Mouse (Mus musculus) midbrain, postnatal 0 days (tissue): ENCODE data around the gene Zfp385a. TPM values are rescaled to one million over a fixed set of nuclear protein-coding genes. Genes with fewer than 3 reads are reported as not detected.
A peak's percentile ranks its signal among the peaks of the same experiment; 100 is the strongest.

Experiments used
- ATAC-seq: fragments of 200-750 bp; cut with Nextera tagmentation; 2 replicates; pipeline ENCODE4 v1.8.0; 2017; ENCODE audit warnings: moderate number of reproducible peaks, mild to moderate bottlenecking, moderate TSS enrichment, moderate library complexity; ENCODE audit not compliant: low FRiP score
- DNase-seq: peaks from one replicate; pipeline ENCODE4 v3.0.0-alpha.2; 2015; ENCODE audit warnings: low spot score
- H3K27ac ChIP-seq: fragments of 300-500 bp; sonication (generic); 2 replicates; pipeline ENCODE4 v1.5.1; 2014; ENCODE audit warnings: low read depth, mild to moderate bottlenecking, low read length, mixed read lengths
- H3K27me3 ChIP-seq: fragments of 300-500 bp; sonication (generic); 2 replicates; pipeline ENCODE4 v1.6.1; 2014; ENCODE audit warnings: low read length, control low read depth, mixed read lengths; ENCODE audit not compliant: insufficient read depth
- H3K36me3 ChIP-seq: fragments of 300-500 bp; sonication (generic); 2 replicates; pipeline ENCODE4 v1.6.1; 2014; ENCODE audit warnings: low read length, control low read depth, mixed read lengths; ENCODE audit not compliant: insufficient read depth
- H3K4me1 ChIP-seq: fragments of 300-500 bp; sonication (generic); 2 replicates; pipeline ENCODE4 v1.6.1; 2014; ENCODE audit warnings: mild to moderate bottlenecking, control low read depth, antibody characterized with exemption, low read length, mixed read lengths; ENCODE audit not compliant: insufficient read depth
- H3K4me2 ChIP-seq: fragments of 300-500 bp; sonication (generic); 2 replicates; pipeline ENCODE4 v1.6.1; 2014; ENCODE audit warnings: low read depth, mild to moderate bottlenecking, low read length, mixed read lengths; ENCODE audit not compliant: poor library complexity, severe bottlenecking
- H3K4me3 ChIP-seq: fragments of 300-500 bp; sonication (generic); 2 replicates; pipeline ENCODE4 v1.5.1; 2014; ENCODE audit warnings: low read depth, mild to moderate bottlenecking, low read length, moderate library complexity
- H3K9ac ChIP-seq: fragments of 300-500 bp; sonication (generic); replicated peaks from 2 replicates; pipeline ENCODE4 v1.6.1; 2014; ENCODE audit warnings: mild to moderate bottlenecking, low read length, moderate library complexity, mixed read lengths; ENCODE audit not compliant: poor library complexity, severe bottlenecking
- H3K9me3 ChIP-seq: fragments of 300-500 bp; sonication (generic); 2 replicates; pipeline ENCODE4 v1.6.1; 2016; ENCODE audit warnings: low read length, control low read depth
- CTCF ChIP-seq: IDR thresholded peaks from 2 replicates; pipeline ENCODE4 v1.5.1; 2016; ENCODE audit warnings: antibody characterized with exemption, mild to moderate bottlenecking
- whole genome bisulfite sequencing: fragments of 180-500 bp; shearing (Covaris S2); extraction: QIAGEN DNeasy Blood & Tissue Kit; methylation state at CpG from one replicate; pipeline ENCODE4 v1.1.7; 2014; 5-methylcytosine and 5-hydroxymethylcytosine counted together
- polyA plus RNA-seq: library from polyadenylated mRNA; unstranded; fragments of >200 nt; fragmentation: Nextera tagmentation; extraction: Ambion mirVana; gene quantifications from 2 replicates; pipeline ENCODE4 v1.2.1, GENCODE M21; 2015
- total RNA-seq: library from RNA; depleted of rRNA; stranded (reverse); fragments of >200 nt; gene quantifications from 2 replicates; pipeline ENCODE4 v1.2.3, GENCODE M21; 2014

Zfp385a gene
- total and polyA plus RNA-seq, 2 experiments from 2014 or later: 22.0 to 26.9 TPM

GRCm38 (mm10) chr15:103297313-103297712 lies 42.6 kb downstream of the Zfp385a start:
- H3K9me3 ChIP-seq: no peaks in the 10 kb centered on the region
- no peak overlapping the region for H3K9ac ChIP-seq
- H3K4me3 ChIP-seq: no peak overlapping the region
- no peak for DNase-seq
- 36% methylated on average over 6 of the region's 6 CpGs for WGBS
- no peak for TF ChIP-seq CTCF
- H3K27ac ChIP-seq: peak overlapping the region; percentile 97
- peaks cover 8% of the 10 kb centered on the region for H3K36me3 ChIP-seq
- no peak for ATAC-seq
- H3K4me1 ChIP-seq: peaks cover 30% of the 10 kb centered on the region
- no peaks in the 10 kb centered on the region for H3K27me3 ChIP-seq
- H3K4me2 ChIP-seq: no peak overlapping the region

GRCm38 (mm10) chr15:103295851-103296250 lies 44.0 kb downstream of the Zfp385a start:
- H3K4me2 ChIP-seq: no peak overlapping the region
- 19% methylated on average over 5 of the region's 5 CpGs for WGBS
- no peak overlapping the region for H3K27ac ChIP-seq
- ATAC-seq (no peak), DNase-seq (no peak)
- no peak for TF ChIP-seq CTCF
- peaks cover 18% of the 10 kb centered on the region for H3K4me1 ChIP-seq
- H3K9me3 ChIP-seq: no peaks in the 10 kb centered on the region
- no peak overlapping the region for H3K9ac ChIP-seq
- no peak overlapping the region for H3K4me3 ChIP-seq
- no peaks in the 10 kb centered on the region for H3K27me3 ChIP-seq
- peaks cover 17% of the 10 kb centered on the region for H3K36me3 ChIP-seq

DNA sequence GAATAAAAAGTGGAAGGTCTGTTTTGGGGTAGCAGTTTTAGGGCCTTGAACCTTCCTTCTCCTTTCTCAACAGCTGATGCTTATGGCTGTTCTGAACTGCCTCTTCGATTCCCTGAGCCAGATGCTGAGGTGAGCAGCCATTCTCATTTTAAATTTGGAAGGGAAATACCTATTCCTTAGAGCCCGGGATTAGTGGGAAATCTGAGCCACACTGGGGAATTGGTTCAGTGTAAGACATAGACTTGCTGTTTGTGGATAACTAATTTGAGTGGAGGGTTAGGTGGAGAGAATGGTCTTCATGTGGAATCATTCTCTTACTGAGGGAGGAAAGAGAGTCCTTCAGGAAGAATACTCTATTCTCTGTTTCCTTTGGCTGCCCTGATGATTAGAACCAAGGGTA lies 45.2 kb downstream of the Zfp385a start:
- TF ChIP-seq CTCF: no peak
- ATAC-seq (no peak), DNase-seq (no peak)
- no peaks in the 10 kb centered on the region for H3K9me3 ChIP-seq
- 66% methylated on average over 2 of the region's 2 CpGs for WGBS
- H3K4me2 ChIP-seq: no peak overlapping the region
- H3K4me3 ChIP-seq: no peak overlapping the region
- H3K36me3 ChIP-seq: peaks cover 18% of the 10 kb centered on the region
- no peak overlapping the region for H3K9ac ChIP-seq
- no peaks in the 10 kb centered on the region for H3K27me3 ChIP-seq
- H3K27ac ChIP-seq: no peak overlapping the region
- peaks cover 8% of the 10 kb centered on the region for H3K4me1 ChIP-seq

GRCm38 (mm10) chr15:103293375-103293774 lies 46.5 kb downstream of the Zfp385a start:
- Histone ChIP-seq H3K27ac (no peak overlapping the region), H3K36me3 (peaks cover 13% of the 10 kb centered on the region), H3K4me2 (no peak overlapping the region), H3K4me1 (no peaks in the 10 kb centered on the region), H3K9me3 (no peaks in the 10 kb centered on the region), H3K27me3 (no peaks in the 10 kb centered on the region), H3K4me3 (no peak overlapping the region), H3K9ac (no peak overlapping the region)
- ATAC-seq (no peak), DNase-seq (no peak)
- WGBS: 98% methylated on average over 2 of the region's 2 CpGs
- TF ChIP-seq CTCF: peak; percentile 27; the same call in 1 of the 2 replicates

DNA sequence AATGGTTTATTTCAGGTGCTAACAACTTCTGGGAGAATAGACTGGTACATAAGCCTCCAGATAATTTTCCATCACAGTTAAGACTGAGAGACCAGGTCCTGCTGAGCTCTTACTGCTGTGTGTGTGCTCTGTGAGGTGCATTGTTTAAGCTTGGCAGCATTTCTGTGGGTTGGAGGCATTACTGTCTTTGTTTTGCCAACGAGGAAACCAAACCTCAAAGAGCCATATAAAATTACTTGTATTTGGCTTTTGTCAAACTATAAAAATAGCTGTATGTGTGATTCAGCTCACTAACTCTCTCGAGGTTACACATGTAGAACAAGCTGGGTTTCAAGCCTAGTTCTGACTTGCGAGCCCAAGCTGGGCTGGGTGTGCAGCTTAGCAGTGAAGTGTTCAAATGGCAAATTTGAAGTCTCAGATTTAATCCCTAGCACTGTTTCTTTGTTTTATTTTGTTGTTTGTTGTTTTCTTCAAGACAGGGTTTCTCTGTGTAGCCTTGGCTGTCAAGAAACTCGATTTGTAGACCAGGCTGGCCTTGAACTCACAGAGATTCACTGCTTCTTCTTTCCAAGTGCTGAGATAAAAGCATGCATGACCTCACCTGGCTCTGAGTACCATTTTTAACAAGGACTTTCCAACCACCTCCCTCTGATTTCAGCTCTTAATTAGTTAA lies 47.1 kb downstream of the Zfp385a start:
- H3K27ac ChIP-seq: no peak overlapping the region
- H3K36me3 ChIP-seq: peaks cover 13% of the 10 kb centered on the region
- no peak for ATAC-seq
- no peaks in the 10 kb centered on the region for H3K4me1 ChIP-seq
- TF ChIP-seq CTCF: no peak
- H3K9me3 ChIP-seq: no peaks in the 10 kb centered on the region
- H3K4me3 ChIP-seq: no peak overlapping the region
- no peak overlapping the region for H3K9ac ChIP-seq
- DNase-seq: no peak
- 77% methylated on average over 4 of the region's 4 CpGs for WGBS
- H3K27me3 ChIP-seq: no peaks in the 10 kb centered on the region
- no peak overlapping the region for H3K4me2 ChIP-seq

DNA sequence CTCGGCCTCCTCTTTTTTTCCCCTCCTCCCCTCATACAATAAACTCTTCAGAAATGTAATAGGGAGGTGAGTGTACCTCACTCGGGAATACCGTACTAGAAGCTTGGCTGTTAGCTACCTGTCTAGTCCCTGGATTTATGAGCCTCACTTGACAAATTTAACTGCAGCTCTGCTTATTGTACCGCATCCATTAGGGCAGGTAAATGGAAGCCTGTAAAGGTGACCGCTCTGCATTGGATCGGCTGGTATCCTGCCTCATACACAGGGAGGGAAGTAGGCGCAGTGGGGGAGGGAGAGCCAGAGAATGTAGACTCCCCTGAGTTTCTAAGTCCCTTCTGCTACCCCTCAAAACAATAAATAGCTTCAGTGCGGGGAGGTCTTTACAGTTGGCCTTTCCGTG lies 49.0 kb downstream of the Zfp385a start:
- ATAC-seq (no peak), DNase-seq (no peak)
- no peak overlapping the region for H3K4me2 ChIP-seq
- no peak overlapping the region for H3K4me3 ChIP-seq
- H3K9me3 ChIP-seq: no peaks in the 10 kb centered on the region
- H3K9ac ChIP-seq: no peak overlapping the region
- 93% methylated on average over 9 of the region's 9 CpGs for WGBS
- no peaks in the 10 kb centered on the region for H3K4me1 ChIP-seq
- TF ChIP-seq CTCF: no peak
- H3K27me3 ChIP-seq: no peaks in the 10 kb centered on the region
- H3K27ac ChIP-seq: no peak overlapping the region
- H3K36me3 ChIP-seq: peaks cover 13% of the 10 kb centered on the region
